Mouse (Mus musculus): ENCODE measurements around the gene Tmem151a. TPM values are rescaled to one million over a fixed set of nuclear protein-coding genes. Genes with fewer than 3 reads are reported as not detected.

Gene Tmem151a
- polyA plus RNA-seq (2014; fragmentation: Nextera tagmentation; extraction: Ambion mirVana), result 3.1 and 4.4 TPM in 2 replicates

- no peak for TF ChIP-seq CTCF (IDR thresholded peaks at IDR 0.05; ENCODE audit: low read depth)
- DNase-seq (no peak), ATAC-seq (ENCODE audit: insufficient read depth) (no peak)
- Histone ChIP-seq H3K4me1 (ENCODE audit: insufficient read depth) (peaks cover 8% of the 10 kb centered on the region; the same call in 1 of the 2 replicates), H3K27ac (ENCODE audit: low read depth) (no peak within 1 kb of the TSS), H3K4me2 (peak within 1 kb of the TSS; percentile 76), H3K4me3 (ENCODE audit: low read depth, low read length) (peak within 1 kb of the TSS; percentile 44), H3K9ac (no peak within 1 kb of the TSS; the same call in 1 of the 2 replicates), H3K9me3 (ENCODE audit: low read depth, low read length) (no peaks in the 10 kb centered on the region), H3K36me3 (ENCODE audit: insufficient read depth) (peaks cover 10% of the 10 kb centered on the region; the same call in 1 of the 2 replicates), H3K27me3 (ENCODE audit: insufficient read depth, low read length) (peaks cover 58% of the 10 kb centered on the region)
- WGBS, result under 1% methylated on average over 69 of the region's 69 CpGs
Observed at GRCm38 (mm10) chr19:5085145-5085863, at the start of gene Tmem151a. Tmem151a (minus strand) TSS chr19:5085531.

GRCm38 (mm10) chr19:5131237-5131636, 45.9 kb upstream of the Tmem151a start:
- Histone ChIP-seq H3K4me3 (ENCODE audit: low read depth, low read length) (no peak overlapping the region), H3K4me1 (ENCODE audit: insufficient read depth) (no peaks in the 10 kb centered on the region), H3K9me3 (ENCODE audit: low read depth, low read length) (no peaks in the 10 kb centered on the region), H3K27ac (ENCODE audit: low read depth) (no peak overlapping the region), H3K4me2 (no peak overlapping the region), H3K27me3 (ENCODE audit: insufficient read depth, low read length) (no peaks in the 10 kb centered on the region), H3K36me3 (ENCODE audit: insufficient read depth) (peaks cover 26% of the 10 kb centered on the region; the same call in 1 of the 2 replicates), H3K9ac (no peak overlapping the region)
- no peak for DNase-seq
- no peak for TF ChIP-seq CTCF (IDR thresholded peaks at IDR 0.05; ENCODE audit: low read depth)
- no peak for ATAC-seq (ENCODE audit: insufficient read depth)
- 56% methylated on average over 4 of the region's 4 CpGs for WGBS

- 50% methylated on average over 1 of the region's 1 CpGs for WGBS
- DNase-seq (peak; percentile 19), ATAC-seq (ENCODE audit: insufficient read depth) (no peak)
Observed at GRCm38 (mm10) chr19:5129770-5130169, 44.4 kb upstream of the Tmem151a start.

GRCm38 (mm10) chr19:5124055-5124614, 38.8 kb upstream of the Tmem151a start:
- Histone ChIP-seq H3K4me1 (ENCODE audit: insufficient read depth) (no peaks in the 10 kb centered on the region), H3K4me3 (ENCODE audit: low read depth, low read length) (no peak overlapping the region), H3K4me2 (no peak overlapping the region), H3K9me3 (ENCODE audit: low read depth, low read length) (no peaks in the 10 kb centered on the region), H3K27ac (ENCODE audit: low read depth) (no peak overlapping the region), H3K27me3 (ENCODE audit: insufficient read depth, low read length) (no peaks in the 10 kb centered on the region), H3K36me3 (ENCODE audit: insufficient read depth) (no peaks in the 10 kb centered on the region), H3K9ac (no peak overlapping the region)
- no peak for TF ChIP-seq CTCF (IDR thresholded peaks at IDR 0.05; ENCODE audit: low read depth)
- DNase-seq (no peak), ATAC-seq (ENCODE audit: insufficient read depth) (no peak)
- 61% methylated on average over 7 of the region's 7 CpGs for WGBS

More at GRCm38 (mm10) chr19:5129770-5130169, 44.4 kb upstream of the Tmem151a start:
- H3K9ac ChIP-seq, result no peak overlapping the region
- no peak overlapping the region for H3K27ac ChIP-seq (ENCODE audit: low read depth)
- H3K4me2 ChIP-seq, result no peak overlapping the region
- H3K4me3 ChIP-seq (ENCODE audit: low read depth, low read length), result no peak overlapping the region
- TF ChIP-seq CTCF (IDR thresholded peaks at IDR 0.05; ENCODE audit: low read depth), result peak; percentile 47
- H3K4me1 ChIP-seq (ENCODE audit: insufficient read depth), result no peaks in the 10 kb centered on the region
- peaks cover 18% of the 10 kb centered on the region; the same call in 1 of the 2 replicates for H3K36me3 ChIP-seq (ENCODE audit: insufficient read depth)
- H3K27me3 ChIP-seq (ENCODE audit: insufficient read depth, low read length), result no peaks in the 10 kb centered on the region
- no peaks in the 10 kb centered on the region for H3K9me3 ChIP-seq (ENCODE audit: low read depth, low read length)

- H3K9ac ChIP-seq, result no peak overlapping the region
- no peaks in the 10 kb centered on the region for H3K4me1 ChIP-seq (ENCODE audit: insufficient read depth)
- H3K9me3 ChIP-seq (ENCODE audit: low read depth, low read length), result no peaks in the 10 kb centered on the region
- 75% methylated on average over 3 of the region's 3 CpGs for WGBS
- no peak for TF ChIP-seq CTCF (IDR thresholded peaks at IDR 0.05; ENCODE audit: low read depth)
- DNase-seq (no peak), ATAC-seq (ENCODE audit: insufficient read depth) (no peak)
- no peak overlapping the region for H3K4me2 ChIP-seq
- no peak overlapping the region for H3K4me3 ChIP-seq (ENCODE audit: low read depth, low read length)
- no peaks in the 10 kb centered on the region for H3K36me3 ChIP-seq (ENCODE audit: insufficient read depth)
- no peak overlapping the region for H3K27ac ChIP-seq (ENCODE audit: low read depth)
- no peaks in the 10 kb centered on the region for H3K27me3 ChIP-seq (ENCODE audit: insufficient read depth, low read length)
Observed at GRCm38 (mm10) chr19:5123241-5123640, 37.9 kb upstream of the Tmem151a start.

GRCm38 (mm10) chr19:5122492-5122891, 37.2 kb upstream of the Tmem151a start:
- Histone ChIP-seq H3K27me3 (ENCODE audit: insufficient read depth, low read length) (no peaks in the 10 kb centered on the region), H3K4me3 (ENCODE audit: low read depth, low read length) (no peak overlapping the region), H3K27ac (ENCODE audit: low read depth) (no peak overlapping the region), H3K9me3 (ENCODE audit: low read depth, low read length) (no peaks in the 10 kb centered on the region), H3K36me3 (ENCODE audit: insufficient read depth) (no peaks in the 10 kb centered on the region), H3K4me2 (no peak overlapping the region), H3K4me1 (ENCODE audit: insufficient read depth) (no peaks in the 10 kb centered on the region), H3K9ac (no peak overlapping the region)
- no peak for TF ChIP-seq CTCF (IDR thresholded peaks at IDR 0.05; ENCODE audit: low read depth)
- ATAC-seq (ENCODE audit: insufficient read depth) (no peak), DNase-seq (no peak)
- 68% methylated on average over 10 of the region's 10 CpGs for WGBS

GRCm38 (mm10) chr19:5118384-5118698, 33.0 kb upstream of the Tmem151a start, which contains the start of gene Klc2:
Klc2 (minus strand) TSS chr19:5118560.
- H3K27me3 ChIP-seq (ENCODE audit: insufficient read depth, low read length), result no peaks in the 10 kb centered on the region

More at GRCm38 (mm10) chr19:5118384-5118698, 33.0 kb upstream of the Tmem151a start, which contains the start of gene Klc2:
- Histone ChIP-seq H3K4me2 (peak within 1 kb of the TSS; percentile 82), H3K4me3 (ENCODE audit: low read depth, low read length) (peak within 1 kb of the TSS; percentile 83), H3K9ac (peak within 1 kb of the TSS; percentile 73), H3K36me3 (ENCODE audit: insufficient read depth) (0 out of 2 replicates have a peak, but pooled peaks cover 11% of the 10 kb centered on the region), H3K27ac (ENCODE audit: low read depth) (peak within 1 kb of the TSS; percentile 88), H3K4me1 (ENCODE audit: insufficient read depth) (peaks cover 6% of the 10 kb centered on the region; the same call in 1 of the 2 replicates), H3K9me3 (ENCODE audit: low read depth, low read length) (no peaks in the 10 kb centered on the region)
- 2% methylated on average over 18 of the region's 18 CpGs for WGBS
- TF ChIP-seq CTCF (IDR thresholded peaks at IDR 0.05; ENCODE audit: low read depth), result no peak
- peak; percentile 94 for ATAC-seq (ENCODE audit: insufficient read depth)
- no peak for DNase-seq
